Mouse (Mus musculus): ENCODE measurements at regions not wholly inside any gene's neighbourhood (a gene's known extent, or its start where the extent isn't known, plus 50 kb on each side); places are given as distances from the start of the nearest gene placed in this dataset.

GRCm38 (mm10) chr2:117987426-117988215 lies 124.1 kb upstream of the Thbs1 start:
- H3K4me2 ChIP-seq (ENCODE audit: low read depth, low read length), result no peak overlapping the region
- no peak overlapping the region for H3K9ac ChIP-seq (replicated peaks)
- H3K27me3 ChIP-seq (ENCODE audit: insufficient read depth, low read length), result no peaks in the 10 kb centered on the region
- no peaks in the 10 kb centered on the region for H3K36me3 ChIP-seq (replicated peaks; ENCODE audit: insufficient read depth, low read length)
- ATAC-seq, result no peak
- no peaks in the 10 kb centered on the region for H3K9me3 ChIP-seq (ENCODE audit: low read length)
- H3K4me3 ChIP-seq (ENCODE audit: low read depth, low read length), result no peak overlapping the region
- DNase-seq, result no peak
- no peaks in the 10 kb centered on the region for H3K4me1 ChIP-seq (ENCODE audit: insufficient read depth)
- no peak for TF ChIP-seq CTCF (IDR thresholded peaks at IDR 0.05; ENCODE audit: low read depth)
- TF ChIP-seq EP300 (IDR thresholded peaks at IDR 0.05; ENCODE audit: low read depth), result no peak
- H3K27ac ChIP-seq (ENCODE audit: low read depth), result no peak overlapping the region
- 70% methylated on average over 10 of the region's 10 CpGs for WGBS (ENCODE audit: insufficient replicate concordance)

DNA sequence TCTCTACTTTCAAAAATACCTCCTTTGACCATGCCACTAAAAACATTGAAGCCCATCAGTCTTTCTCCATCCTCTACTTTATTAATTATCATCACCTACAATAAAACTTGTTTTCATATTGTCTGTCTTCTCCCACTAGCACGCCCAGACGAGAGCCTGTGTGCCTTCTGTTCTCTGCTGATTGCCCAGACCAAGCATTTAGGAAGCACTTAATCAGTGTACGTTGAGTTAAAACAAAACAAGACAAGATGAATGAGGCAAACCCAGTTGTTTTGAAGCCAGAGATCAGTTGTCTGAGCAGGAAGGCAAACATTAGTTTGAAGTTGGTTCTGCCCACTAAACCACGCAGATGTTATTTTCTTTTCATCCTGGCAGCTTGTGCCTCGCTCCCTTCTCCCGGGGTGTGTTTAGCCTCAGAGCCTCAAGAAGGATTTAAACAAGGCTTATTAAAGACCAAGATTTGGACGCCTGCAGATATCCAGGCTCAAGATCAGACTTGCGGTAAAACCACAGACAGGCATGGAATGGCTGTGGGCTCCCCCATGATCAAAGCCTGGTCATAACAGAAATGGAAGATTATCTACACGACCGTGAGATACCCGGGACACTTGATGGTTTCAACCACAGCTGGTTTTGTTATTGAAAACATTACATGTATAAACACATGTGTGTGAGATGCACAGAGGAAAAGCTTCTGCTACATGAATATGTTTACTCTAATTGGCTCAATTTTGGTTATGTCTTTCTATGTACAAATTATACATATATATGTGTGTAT lies 123.1 kb upstream of the Thbs1 start:
- no peak for ATAC-seq
- no peaks in the 10 kb centered on the region for H3K36me3 ChIP-seq (replicated peaks; ENCODE audit: insufficient read depth, low read length)
- no peaks in the 10 kb centered on the region for H3K4me1 ChIP-seq (ENCODE audit: insufficient read depth)
- no peak overlapping the region for H3K9ac ChIP-seq (replicated peaks)
- no peak overlapping the region for H3K4me2 ChIP-seq (ENCODE audit: low read depth, low read length)
- H3K9me3 ChIP-seq (ENCODE audit: low read length), result no peaks in the 10 kb centered on the region
- no peak overlapping the region for H3K27ac ChIP-seq (ENCODE audit: low read depth)
- no peaks in the 10 kb centered on the region for H3K27me3 ChIP-seq (ENCODE audit: insufficient read depth, low read length)
- TF ChIP-seq CTCF (IDR thresholded peaks at IDR 0.05; ENCODE audit: low read depth) (no peak), EP300 (IDR thresholded peaks at IDR 0.05; ENCODE audit: low read depth) (no peak)
- WGBS (ENCODE audit: insufficient replicate concordance), result 44% methylated on average over 11 of the region's 11 CpGs
- no peak for DNase-seq
- H3K4me3 ChIP-seq (ENCODE audit: low read depth, low read length), result no peak overlapping the region

DNA sequence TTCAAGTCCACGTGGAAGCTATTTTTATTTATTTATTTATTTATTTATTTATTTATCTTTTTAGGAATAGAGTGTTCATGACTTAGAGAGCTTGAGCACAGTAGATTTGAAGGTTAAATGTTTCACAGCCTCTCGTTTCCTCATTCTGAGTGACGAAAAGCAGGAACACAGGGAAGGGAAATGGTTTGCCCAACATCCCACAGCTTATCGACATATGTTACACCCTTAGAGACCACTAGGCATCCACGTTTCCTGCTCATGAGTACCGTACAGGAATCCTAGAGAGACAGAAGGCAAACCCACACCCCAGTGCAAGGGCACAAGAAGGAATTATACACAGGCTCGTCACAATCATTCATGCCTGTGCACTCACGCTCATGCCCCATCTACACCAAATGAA lies 122.5 kb upstream of the Thbs1 start:
- Histone ChIP-seq H3K9ac (replicated peaks) (no peak overlapping the region), H3K27me3 (ENCODE audit: insufficient read depth, low read length) (no peaks in the 10 kb centered on the region), H3K36me3 (replicated peaks; ENCODE audit: insufficient read depth, low read length) (no peaks in the 10 kb centered on the region), H3K9me3 (ENCODE audit: low read length) (no peaks in the 10 kb centered on the region), H3K4me3 (ENCODE audit: low read depth, low read length) (no peak overlapping the region), H3K4me2 (ENCODE audit: low read depth, low read length) (no peak overlapping the region), H3K27ac (ENCODE audit: low read depth) (no peak overlapping the region), H3K4me1 (ENCODE audit: insufficient read depth) (no peaks in the 10 kb centered on the region)
- WGBS (ENCODE audit: insufficient replicate concordance), result 38% methylated on average over 8 of the region's 8 CpGs
- DNase-seq (no peak), ATAC-seq (peak; percentile 33; the same call in 1 of the 2 replicates)
- TF ChIP-seq CTCF (IDR thresholded peaks at IDR 0.05; ENCODE audit: low read depth) (0 out of 2 replicates have a peak, but pooled peaks have one; percentile 5), EP300 (IDR thresholded peaks at IDR 0.05; ENCODE audit: low read depth) (no peak)

- Histone ChIP-seq H3K27me3 (ENCODE audit: insufficient read depth, low read length) (no peaks in the 10 kb centered on the region), H3K9ac (replicated peaks) (no peak overlapping the region), H3K36me3 (replicated peaks; ENCODE audit: insufficient read depth, low read length) (no peaks in the 10 kb centered on the region), H3K4me2 (ENCODE audit: low read depth, low read length) (no peak overlapping the region), H3K4me3 (ENCODE audit: low read depth, low read length) (no peak overlapping the region), H3K27ac (ENCODE audit: low read depth) (peak overlapping the region; percentile 80), H3K9me3 (ENCODE audit: low read length) (no peaks in the 10 kb centered on the region), H3K4me1 (ENCODE audit: insufficient read depth) (peaks cover 3% of the 10 kb centered on the region; the same call in 1 of the 2 replicates)
- ATAC-seq (peak; percentile 55), DNase-seq (no peak)
- TF ChIP-seq EP300 (IDR thresholded peaks at IDR 0.05; ENCODE audit: low read depth) (no peak), CTCF (IDR thresholded peaks at IDR 0.05; ENCODE audit: low read depth) (no peak)
- 47% methylated on average over 14 of the region's 14 CpGs for WGBS (ENCODE audit: insufficient replicate concordance)
These were observed 115.3 kb upstream of the Thbs1 start for GRCm38 (mm10) chr2:117996130-117997083.

DNA sequence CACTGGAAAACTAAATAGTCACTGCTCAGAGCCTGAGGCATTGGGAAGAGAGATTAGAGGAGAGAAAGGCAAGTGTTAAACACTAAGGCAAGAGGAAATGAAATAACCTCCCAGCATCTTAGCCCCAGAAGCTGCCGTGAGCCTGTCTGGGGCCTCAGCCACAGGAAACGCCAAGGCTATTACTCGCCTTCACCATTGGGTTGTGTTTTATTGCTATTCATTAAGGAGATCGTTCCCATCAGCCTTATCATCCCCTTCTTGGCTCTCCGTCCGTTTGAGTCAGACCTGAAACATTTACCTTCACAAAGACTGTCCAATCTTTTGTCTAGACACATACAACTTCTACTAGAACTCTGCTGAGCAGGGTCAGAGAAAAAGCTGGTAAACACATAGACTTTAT lies 112.0 kb upstream of the Thbs1 start:
- Histone ChIP-seq H3K36me3 (replicated peaks; ENCODE audit: insufficient read depth, low read length) (no peaks in the 10 kb centered on the region), H3K4me3 (ENCODE audit: low read depth, low read length) (no peak overlapping the region), H3K4me2 (ENCODE audit: low read depth, low read length) (no peak overlapping the region), H3K9me3 (ENCODE audit: low read length) (no peaks in the 10 kb centered on the region), H3K9ac (replicated peaks) (no peak overlapping the region), H3K27ac (ENCODE audit: low read depth) (no peak overlapping the region), H3K4me1 (ENCODE audit: insufficient read depth) (peaks cover 3% of the 10 kb centered on the region; the same call in 1 of the 2 replicates), H3K27me3 (ENCODE audit: insufficient read depth, low read length) (no peaks in the 10 kb centered on the region)
- DNase-seq, result no peak
- no peak for ATAC-seq
- WGBS (ENCODE audit: insufficient replicate concordance), result 32% methylated on average over 6 of the region's 6 CpGs
- TF ChIP-seq CTCF (IDR thresholded peaks at IDR 0.05; ENCODE audit: low read depth) (no peak), EP300 (IDR thresholded peaks at IDR 0.05; ENCODE audit: low read depth) (no peak)

Measured in liver, postnatal 0 days (tissue).